Mouse (Mus musculus): ENCODE results near the gene Rc3h2. TPM values are rescaled to one million over a fixed set of nuclear protein-coding genes. Genes with fewer than 3 reads are reported as not detected.

The Rc3h2 gene
- total and polyA plus RNA-seq, 2 experiments from 2014 or later = 10.6 to 72.4 TPM

GRCm38 (mm10) chr2:37376018-37376417 is 46.7 kb downstream of the Rc3h2 start:
- no peaks in the 10 kb centered on the region for H3K27me3 ChIP-seq (ENCODE audit: insufficient read depth, low read length)
- no peak overlapping the region for H3K4me2 ChIP-seq (ENCODE audit: low read depth)
- no peak for ATAC-seq
- H3K4me3 ChIP-seq (ENCODE audit: low read depth, low read length) = no peak overlapping the region
- no peaks in the 10 kb centered on the region for H3K4me1 ChIP-seq (ENCODE audit: insufficient read depth)
- no peak overlapping the region for H3K9ac ChIP-seq
- 96% methylated on average over 1 of the region's 1 CpGs for WGBS
- H3K27ac ChIP-seq (ENCODE audit: low read depth, low read length) = no peak overlapping the region
- no peak for TF ChIP-seq CTCF (IDR thresholded peaks at IDR 0.05; ENCODE audit: low read depth)
- no peak for DNase-seq
- H3K9me3 ChIP-seq (ENCODE audit: low read length) = no peaks in the 10 kb centered on the region
- H3K36me3 ChIP-seq (ENCODE audit: insufficient read depth) = peaks cover 24% of the 10 kb centered on the region

DNA sequence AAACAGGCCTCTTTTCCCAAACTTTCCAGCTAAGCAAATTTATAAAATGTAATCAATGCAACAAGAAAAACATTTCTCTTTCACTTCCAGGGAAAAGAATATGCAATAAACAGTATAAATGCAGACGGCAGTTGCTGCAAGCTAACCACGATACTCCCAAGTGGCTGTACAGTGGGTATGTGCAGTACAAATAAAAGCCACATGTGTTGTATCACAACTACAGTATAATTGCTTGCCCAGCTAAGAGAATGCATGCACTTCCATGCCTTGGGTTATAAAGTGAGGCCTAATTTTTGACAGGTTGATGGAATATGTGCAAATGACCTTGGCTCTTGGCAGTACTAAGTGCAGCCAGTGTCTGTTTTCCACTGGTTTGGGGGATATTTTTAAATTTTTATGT is 52.1 kb downstream of the Rc3h2 start:
- no peaks in the 10 kb centered on the region for H3K4me1 ChIP-seq (ENCODE audit: insufficient read depth)
- H3K4me2 ChIP-seq (ENCODE audit: low read depth) = no peak overlapping the region
- DNase-seq = no peak
- no peaks in the 10 kb centered on the region for H3K9me3 ChIP-seq (ENCODE audit: low read length)
- no peak for TF ChIP-seq CTCF (IDR thresholded peaks at IDR 0.05; ENCODE audit: low read depth)
- H3K27ac ChIP-seq (ENCODE audit: low read depth, low read length) = no peak overlapping the region
- H3K36me3 ChIP-seq (ENCODE audit: insufficient read depth) = peaks cover 5% of the 10 kb centered on the region
- H3K9ac ChIP-seq = no peak overlapping the region
- no peaks in the 10 kb centered on the region for H3K27me3 ChIP-seq (ENCODE audit: insufficient read depth, low read length)
- no peak overlapping the region for H3K4me3 ChIP-seq (ENCODE audit: low read depth, low read length)
- 93% methylated on average over 2 of the region's 2 CpGs for WGBS
- ATAC-seq = no peak

DNA sequence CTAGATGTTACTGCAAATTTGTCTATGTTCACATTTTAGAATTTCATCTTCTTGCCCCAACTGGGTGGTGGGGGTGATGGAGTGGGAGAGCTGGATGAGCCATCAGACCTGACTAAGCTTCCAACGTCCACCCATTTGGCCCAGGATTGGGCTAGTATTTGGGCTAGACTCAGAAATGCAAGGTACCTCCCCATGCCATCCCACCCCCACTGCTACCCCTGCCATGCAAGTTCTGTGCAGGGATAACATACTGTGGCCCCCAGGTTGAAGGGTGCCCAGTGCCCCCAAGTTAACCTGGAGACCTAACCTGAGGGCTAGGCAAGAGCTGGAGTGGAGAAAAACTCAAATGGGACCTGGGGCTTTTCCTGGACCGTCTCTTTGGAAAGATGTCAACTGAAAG is 62.8 kb downstream of the Rc3h2 start:
- 90% methylated on average over 2 of the region's 2 CpGs for WGBS
- H3K4me3 ChIP-seq (ENCODE audit: low read depth, low read length) = no peak overlapping the region
- H3K27me3 ChIP-seq (ENCODE audit: insufficient read depth, low read length) = no peaks in the 10 kb centered on the region
- no peak for TF ChIP-seq CTCF (IDR thresholded peaks at IDR 0.05; ENCODE audit: low read depth)
- no peak overlapping the region for H3K9ac ChIP-seq
- peaks cover 21% of the 10 kb centered on the region for H3K36me3 ChIP-seq (ENCODE audit: insufficient read depth)
- H3K4me2 ChIP-seq (ENCODE audit: low read depth) = no peak overlapping the region
- no peak overlapping the region for H3K27ac ChIP-seq (ENCODE audit: low read depth, low read length)
- no peaks in the 10 kb centered on the region for H3K9me3 ChIP-seq (ENCODE audit: low read length)
- H3K4me1 ChIP-seq (ENCODE audit: insufficient read depth) = peaks cover 5% of the 10 kb centered on the region
- ATAC-seq (no peak), DNase-seq (no peak)

GRCm38 (mm10) chr2:37358633-37359540 is 63.8 kb downstream of the Rc3h2 start, which contains the start of gene Pdcl:
TSS of gene Pdcl (minus strand) at chr2:37359332.
- no peaks in the 10 kb centered on the region for H3K27me3 ChIP-seq (ENCODE audit: insufficient read depth, low read length)
- WGBS = 1% methylated on average over 42 of the region's 42 CpGs
- no peak for TF ChIP-seq CTCF (IDR thresholded peaks at IDR 0.05; ENCODE audit: low read depth)
- ATAC-seq (peak; percentile 96), DNase-seq (peak; percentile 93)
- peaks cover 5% of the 10 kb centered on the region for H3K4me1 ChIP-seq (ENCODE audit: insufficient read depth)
- peaks cover 31% of the 10 kb centered on the region for H3K36me3 ChIP-seq (ENCODE audit: insufficient read depth)
- peak within 1 kb of the TSS; percentile 70 for H3K4me2 ChIP-seq (ENCODE audit: low read depth)
- peak within 1 kb of the TSS; percentile 84 for H3K27ac ChIP-seq (ENCODE audit: low read depth, low read length)
- H3K4me3 ChIP-seq (ENCODE audit: low read depth, low read length) = peak within 1 kb of the TSS; percentile 80
- peak within 1 kb of the TSS; percentile 63 for H3K9ac ChIP-seq
- H3K9me3 ChIP-seq (ENCODE audit: low read length) = no peaks in the 10 kb centered on the region

GRCm38 (mm10) chr2:37355571-37355970 is 67.1 kb downstream of the Rc3h2 start:
- TF ChIP-seq CTCF (IDR thresholded peaks at IDR 0.05; ENCODE audit: low read depth) = no peak
- Histone ChIP-seq H3K9ac (no peak overlapping the region), H3K9me3 (ENCODE audit: low read length) (no peaks in the 10 kb centered on the region), H3K27me3 (ENCODE audit: insufficient read depth, low read length) (no peaks in the 10 kb centered on the region), H3K4me1 (ENCODE audit: insufficient read depth) (peaks cover 5% of the 10 kb centered on the region), H3K4me3 (ENCODE audit: low read depth, low read length) (no peak overlapping the region), H3K27ac (ENCODE audit: low read depth, low read length) (no peak overlapping the region), H3K4me2 (ENCODE audit: low read depth) (no peak overlapping the region), H3K36me3 (ENCODE audit: insufficient read depth) (peaks cover 58% of the 10 kb centered on the region)
- DNase-seq = no peak
- ATAC-seq = no peak
- WGBS = 96% methylated on average over 5 of the region's 5 CpGs

DNA sequence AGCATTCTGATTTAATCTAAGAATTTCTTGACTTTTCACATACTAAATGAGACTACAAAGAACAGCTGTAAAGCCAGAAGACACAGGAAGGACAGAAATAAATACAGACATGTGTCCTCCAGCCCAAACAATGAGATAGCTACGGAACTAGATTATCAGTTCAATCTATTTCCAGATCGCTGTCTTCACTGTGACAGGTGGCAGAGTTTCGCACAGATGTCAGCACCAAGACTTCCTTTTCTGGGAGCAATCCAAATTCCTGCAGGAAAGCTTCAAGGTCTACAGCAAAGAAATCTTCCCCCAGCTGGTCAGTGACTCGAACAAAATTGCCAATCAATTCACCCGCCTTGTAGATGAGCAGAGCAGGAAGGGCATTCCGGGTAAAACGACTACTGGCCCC is 71.0 kb downstream of the Rc3h2 start:
- DNase-seq (no peak), ATAC-seq (no peak; the same call in 1 of the 2 replicates)
- H3K36me3 ChIP-seq (ENCODE audit: insufficient read depth) = peaks cover 58% of the 10 kb centered on the region
- no peaks in the 10 kb centered on the region for H3K4me1 ChIP-seq (ENCODE audit: insufficient read depth)
- no peak overlapping the region for H3K27ac ChIP-seq (ENCODE audit: low read depth, low read length)
- 85% methylated on average over 7 of the region's 7 CpGs for WGBS
- no peak overlapping the region for H3K4me3 ChIP-seq (ENCODE audit: low read depth, low read length)
- H3K9ac ChIP-seq = no peak overlapping the region
- no peaks in the 10 kb centered on the region for H3K27me3 ChIP-seq (ENCODE audit: insufficient read depth, low read length)
- H3K4me2 ChIP-seq (ENCODE audit: low read depth) = no peak overlapping the region
- TF ChIP-seq CTCF (IDR thresholded peaks at IDR 0.05; ENCODE audit: low read depth) = no peak
- no peaks in the 10 kb centered on the region for H3K9me3 ChIP-seq (ENCODE audit: low read length)

DNA sequence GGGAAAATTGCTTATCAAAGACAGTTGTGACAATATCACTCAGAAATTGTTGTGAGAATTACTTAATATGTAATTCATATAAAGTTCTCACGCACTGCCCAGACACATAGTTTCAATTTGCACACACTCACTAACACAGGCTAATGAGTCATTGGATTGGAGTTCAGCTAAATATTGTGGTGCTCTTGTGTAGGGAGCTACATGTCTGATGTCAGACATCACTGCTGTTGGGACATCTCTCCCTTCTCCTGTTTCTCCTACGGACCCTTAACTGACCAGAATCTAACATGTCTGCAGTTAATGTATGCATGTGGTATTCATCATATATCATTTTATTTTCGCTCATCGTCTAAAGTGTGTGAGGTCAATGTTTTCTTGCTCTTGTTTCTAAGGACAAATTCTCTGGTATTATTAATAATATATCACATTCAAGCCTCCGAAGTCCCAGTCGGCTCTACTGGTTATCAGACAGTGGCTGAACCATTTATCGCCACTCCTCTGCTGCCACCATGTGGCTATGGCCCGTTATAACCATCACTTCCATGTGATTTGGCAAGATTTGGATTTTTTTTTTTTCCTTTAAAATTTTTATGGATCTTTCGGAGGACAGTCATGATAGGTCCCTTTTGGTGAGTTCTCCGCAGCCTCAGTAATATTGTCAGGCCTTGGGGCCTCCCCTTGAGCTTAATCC is 84.1 kb downstream of the Rc3h2 start:
- TF ChIP-seq CTCF (IDR thresholded peaks at IDR 0.05; ENCODE audit: low read depth) = peak; percentile 74
- Histone ChIP-seq H3K27me3 (ENCODE audit: insufficient read depth, low read length) (no peaks in the 10 kb centered on the region), H3K9me3 (ENCODE audit: low read length) (no peaks in the 10 kb centered on the region), H3K9ac (no peak overlapping the region), H3K4me2 (ENCODE audit: low read depth) (no peak overlapping the region), H3K4me1 (ENCODE audit: insufficient read depth) (no peaks in the 10 kb centered on the region), H3K27ac (ENCODE audit: low read depth, low read length) (no peak overlapping the region), H3K36me3 (ENCODE audit: insufficient read depth) (no peaks in the 10 kb centered on the region), H3K4me3 (ENCODE audit: low read depth, low read length) (no peak overlapping the region)
- DNase-seq = peak; percentile 68
- peak; percentile 34; the same call in 1 of the 2 replicates for ATAC-seq
- 58% methylated on average over 10 of the region's 10 CpGs for WGBS

Measured in forebrain, postnatal 0 days (tissue).